In the genomic region with DNA sequence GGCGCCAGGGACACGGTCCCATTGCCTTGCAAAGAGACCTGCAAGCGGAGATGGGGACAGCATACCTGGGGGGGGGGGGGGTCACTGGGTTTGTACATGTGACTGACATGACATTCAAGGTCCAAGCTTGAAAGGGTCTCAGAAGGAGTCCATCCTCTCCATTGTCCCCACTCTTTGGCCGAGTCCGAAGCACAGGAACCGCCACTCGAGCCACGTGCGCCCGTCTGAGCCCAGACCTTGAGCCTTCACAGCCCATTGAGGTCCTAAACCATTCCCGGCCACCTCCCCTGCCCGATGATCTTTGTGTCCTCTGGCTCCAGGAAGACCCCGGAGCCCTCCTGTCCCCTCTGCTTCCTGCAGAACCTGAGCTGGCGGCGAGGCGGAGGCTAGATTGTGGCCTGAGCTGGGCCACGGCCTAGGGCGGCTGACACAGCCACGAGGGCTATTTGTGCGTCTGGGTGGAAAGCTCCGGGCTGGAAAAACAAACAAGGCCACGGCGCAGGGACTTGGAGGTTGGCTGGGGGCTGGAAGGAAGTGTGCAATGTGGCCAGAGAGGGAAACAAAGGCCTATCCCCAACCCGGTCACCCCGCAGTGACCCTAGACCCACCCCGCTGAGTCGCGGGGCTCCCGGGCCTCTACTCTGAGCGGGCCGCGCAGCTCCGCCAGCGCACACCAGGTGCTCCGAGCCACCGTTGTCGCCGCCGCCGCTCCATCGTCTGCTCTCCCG, we compare ENCODE assay signal across 13 mouse cellular contexts. TPM values are rescaled to one million over a fixed set of nuclear protein-coding genes. Genes with fewer than 3 reads are reported as not detected.
DNase-seq lines count a peak whose midpoint lies in the region; ATAC-seq and TF ChIP-seq lines count a peak whose summit lies in the region.
"Had no signal": no experiment of that assay in that cellular context is flagged by ENCODE, and none has a peak within 500 bp of the region (broad histone marks: within the 10 kb centered on the region; RNA-seq: fewer than 3 reads in every experiment).

No protein-coding gene starts in this region.

- 0 out of 2 replicates have a peak overlapping the region, but pooled peaks have one; percentile 9 for H3K4me3 ChIP-seq in intestine, embryonic 15.5 days (replicated peaks)
- H3K4me3 ChIP-seq in intestine, postnatal 0 days (ENCODE audit: low read depth, low read length) = no peak overlapping the region
- peak overlapping the region; percentile 4; the same call in 1 of the 2 replicates for H3K4me3 ChIP-seq in hindbrain, postnatal 0 days (ENCODE audit: low read length)
- H3K4me3 ChIP-seq in neural tube, embryonic 13.5 days = no peak overlapping the region

- peak; percentile 70 for DNase-seq in embryo, embryonic 9.5 days (ENCODE audit: extremely low spot score)
- no peak for DNase-seq in hindbrain, postnatal 0 days (ENCODE audit: low spot score)
- DNase-seq in urinary bladder, postnatal 14 days (ENCODE audit: low spot score) = no peak
- DNase-seq in adrenal gland, postnatal 36 days = no peak
- DNase-seq: heart, postnatal 4 days; right cerebral cortex, postnatal 4 days; thymus, adult 2 months had no signal

- H3K36me3 ChIP-seq in intestine, embryonic 15.5 days = no peaks in the 10 kb centered on the region
- H3K36me3 ChIP-seq in intestine, postnatal 0 days (ENCODE audit: control insufficient read depth, insufficient read depth) = no peaks in the 10 kb centered on the region
- H3K36me3 ChIP-seq in hindbrain, postnatal 0 days (ENCODE audit: insufficient read depth, low read length) = no peaks in the 10 kb centered on the region
- no peaks in the 10 kb centered on the region for H3K36me3 ChIP-seq in neural tube, embryonic 13.5 days

- under 1% methylated on average over 42 of the region's 42 CpGs for WGBS in intestine, embryonic 15.5 days
- under 1% methylated on average over 42 of the region's 42 CpGs for WGBS in intestine, postnatal 0 days
- WGBS in hindbrain, postnatal 0 days = under 1% methylated on average over 42 of the region's 42 CpGs
- WGBS in neural tube, embryonic 13.5 days = under 1% methylated on average over 42 of the region's 42 CpGs

- no peak overlapping the region for H3K27ac ChIP-seq in intestine, embryonic 15.5 days
- no peak overlapping the region for H3K27ac ChIP-seq in intestine, postnatal 0 days (ENCODE audit: low read depth, low read length)
- H3K27ac ChIP-seq in hindbrain, postnatal 0 days = no peak overlapping the region
- no peak overlapping the region for H3K27ac ChIP-seq in neural tube, embryonic 13.5 days (replicated peaks)

- H3K27me3 ChIP-seq in intestine, embryonic 15.5 days (replicated peaks) = peaks cover 82% of the 10 kb centered on the region
- H3K27me3 ChIP-seq in intestine, postnatal 0 days (replicated peaks; ENCODE audit: control insufficient read depth, insufficient read depth, low read length) = peaks cover 84% of the 10 kb centered on the region
- H3K27me3 ChIP-seq in hindbrain, postnatal 0 days (ENCODE audit: insufficient read depth, low read length) = peaks cover 82% of the 10 kb centered on the region
- peaks cover 90% of the 10 kb centered on the region for H3K27me3 ChIP-seq in neural tube, embryonic 13.5 days

- H3K4me2 ChIP-seq in intestine, embryonic 15.5 days (replicated peaks) = no peak overlapping the region
- H3K4me2 ChIP-seq in intestine, postnatal 0 days (replicated peaks; ENCODE audit: low read depth) = no peak overlapping the region
- H3K4me2 ChIP-seq in hindbrain, postnatal 0 days (ENCODE audit: low read depth, low read length) = no peak overlapping the region
- H3K4me2 ChIP-seq in neural tube, embryonic 13.5 days = no peak overlapping the region

- TF ChIP-seq CTCF in intestine, postnatal 0 days (IDR thresholded peaks at IDR 0.05; ENCODE audit: low read depth) = no peak
- no peak for TF ChIP-seq CTCF in hindbrain, postnatal 0 days (IDR thresholded peaks at IDR 0.05; ENCODE audit: low read depth)

- no peak overlapping the region for H3K9ac ChIP-seq in intestine, embryonic 15.5 days
- H3K9ac ChIP-seq in intestine, postnatal 0 days (ENCODE audit: low read depth, low read length) = no peak overlapping the region
- no peak overlapping the region for H3K9ac ChIP-seq in hindbrain, postnatal 0 days (replicated peaks; ENCODE audit: low read length)
- H3K9ac ChIP-seq in neural tube, embryonic 13.5 days = no peak overlapping the region

- H3K4me1 ChIP-seq in intestine, embryonic 15.5 days (replicated peaks) = no peaks in the 10 kb centered on the region
- no peaks in the 10 kb centered on the region for H3K4me1 ChIP-seq in intestine, postnatal 0 days (replicated peaks; ENCODE audit: control insufficient read depth, insufficient read depth, low read length)
- no peaks in the 10 kb centered on the region for H3K4me1 ChIP-seq in hindbrain, postnatal 0 days (ENCODE audit: insufficient read depth, low read length)
- H3K4me1 ChIP-seq in neural tube, embryonic 13.5 days (replicated peaks) = peaks cover 10% of the 10 kb centered on the region

- H3K9me3 ChIP-seq in intestine, embryonic 15.5 days = no peaks in the 10 kb centered on the region
- no peaks in the 10 kb centered on the region for H3K9me3 ChIP-seq in intestine, postnatal 0 days (ENCODE audit: control insufficient read depth)
- no peaks in the 10 kb centered on the region for H3K9me3 ChIP-seq in hindbrain, postnatal 0 days (ENCODE audit: low read length)
- H3K9me3 ChIP-seq in neural tube, embryonic 13.5 days = no peaks in the 10 kb centered on the region

- ATAC-seq in intestine, embryonic 15.5 days = no peak
- no peak for ATAC-seq in intestine, postnatal 0 days
- no peak for ATAC-seq in hindbrain, postnatal 0 days
- ATAC-seq in neural tube, embryonic 13.5 days (ENCODE audit: low read depth) = peak; percentile 59; the same call in 1 of the 2 replicates
- no peak for ATAC-seq in megakaryocyte-erythroid progenitor cell, adult 5-6 weeks (replicated peaks; ENCODE audit: low FRiP score, low TSS enrichment, poor library complexity, severe bottlenecking)
- ATAC-seq: lung, postnatal 0 days had no signal

RNA-seq across cellular contexts. Expression of a gene that starts 4.9 kb away (rescaled TPM):
- not detected in 2 replicates for polyA plus RNA-seq in intestine, embryonic 15.5 days (2015; fragmentation: Nextera tagmentation; extraction: Ambion mirVana)
- polyA plus RNA-seq in intestine, postnatal 0 days (2015; fragmentation: Nextera tagmentation; extraction: Ambion mirVana) = not detected in 2 replicates
- total RNA-seq in hindbrain, postnatal 0 days (2014; rRNA removed) = 0.63 and 0.86 TPM in 2 replicates
- polyA plus RNA-seq in hindbrain, postnatal 0 days (2015; fragmentation: Nextera tagmentation; extraction: Ambion mirVana) = 1.1 TPM in 1 of 2 replicates, not detected in the other
- 0.28 TPM in 1 of 2 replicates, not detected in the other for polyA plus RNA-seq in neural tube, embryonic 13.5 days (2015; fragmentation: Nextera tagmentation; extraction: Ambion mirVana)
- total RNA-seq in megakaryocyte-erythroid progenitor cell, adult 5-6 weeks (2014; fragmentation: Nextera tagmentation) = not detected in 2 replicates
- not detected in 2 replicates for total RNA-seq in megakaryocyte-erythroid progenitor cell, adult 5-6 weeks (2017)
- not detected for total RNA-seq in adrenal gland, postnatal 36 days (2021)
- total RNA-seq: CH12.LX; heart, postnatal 4 days had no signal
- polyA plus RNA-seq: lung, postnatal 0 days had no signal

Comparison
In these comparisons a context has a peak if more than half of its experiments do, and no peak if none do; other contexts are left out.
1. H3K4me3 ChIP-seq: peak in intestine, embryonic 15.5 days (single experiment) and hindbrain, postnatal 0 days (single experiment); none in intestine, postnatal 0 days (single experiment) and neural tube, embryonic 13.5 days (single experiment).